Mouse (Mus musculus): Measurements from ENCODE around the gene Nfyc.

DNA sequence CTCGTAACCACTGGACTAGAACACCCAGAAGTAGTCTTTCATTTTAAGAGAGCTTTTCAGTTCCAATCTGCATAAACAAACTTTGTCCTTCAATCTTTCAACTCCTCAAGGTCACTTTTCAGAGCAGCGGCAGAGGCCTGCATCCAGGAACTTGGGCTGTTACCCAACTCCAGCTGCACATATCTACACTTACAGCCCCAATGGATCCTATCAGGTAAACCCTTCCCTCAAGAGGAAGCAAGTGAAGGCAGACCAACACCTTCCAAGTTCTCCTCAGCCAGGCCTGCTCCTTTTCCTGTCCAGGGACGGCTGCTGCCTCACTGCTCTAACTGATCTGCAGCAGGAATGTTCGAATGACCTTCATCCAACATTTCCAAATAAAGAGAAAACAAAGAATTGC lies 17.2 kb downstream of the Nfyc start:
- TF ChIP-seq CTCF (IDR thresholded peaks at IDR 0.05; ENCODE audit: extremely low read depth, insufficient read depth, insufficient read length, insufficient replicate concordance) (no peak), POLR2A (IDR thresholded peaks at IDR 0.05; ENCODE audit: low read depth, low read length) (no peak)
